Mouse (Mus musculus) spleen, adult 2 months (tissue): ENCODE measurements around the gene St3gal5.

Experiments used
- CTCF ChIP-seq: fragments of 200-500 bp; IDR thresholded peaks from 2 replicates; pipeline ENCODE4 v1.5.1; 2011; ENCODE audit warnings: mild to moderate bottlenecking, inconsistent platforms; ENCODE audit not compliant: insufficient read depth, insufficient read length, insufficient replicate concordance; ENCODE audit errors: extremely low read depth
- POLR2A ChIP-seq: fragments of 200-500 bp; IDR thresholded peaks from 2 replicates; pipeline ENCODE4 v1.6.1; 2011; ENCODE audit warnings: low read depth, low read length, inconsistent platforms

DNA sequence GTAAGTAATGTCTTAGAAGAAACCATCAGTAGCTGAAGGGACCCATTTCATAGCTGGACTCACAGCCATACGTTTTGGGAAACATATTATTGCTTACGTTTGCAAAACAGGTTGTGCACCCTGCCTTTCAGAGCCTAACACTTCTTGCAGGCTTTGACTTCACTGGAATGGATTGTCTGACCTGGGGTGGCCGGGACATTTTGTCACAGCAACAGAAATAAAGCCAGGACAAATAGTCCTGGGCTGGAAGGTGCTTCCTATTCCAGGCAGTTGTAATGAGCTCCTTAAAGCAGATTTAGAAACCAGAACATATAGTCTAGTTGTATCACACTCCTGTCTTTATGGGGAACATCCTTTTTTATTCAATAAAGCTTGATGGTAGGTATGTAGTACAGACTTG lies 63.6 kb downstream of the St3gal5 start:
- no peak for TF ChIP-seq CTCF
- no peak for TF ChIP-seq POLR2A
